Mouse (Mus musculus): Measurements from ENCODE around the gene Slc30a7. TPM values are rescaled to one million over a fixed set of nuclear protein-coding genes. Genes with fewer than 3 reads are reported as not detected.
A peak's percentile ranks its signal among the peaks of the same experiment; 100 is the strongest.

Gene Slc30a7
- polyA plus RNA-seq, 2 experiments, result 34.3 to 39.8 TPM

- DNase-seq (ENCODE audit: low spot score), result peak; percentile 78
These were observed 28.2 kb downstream of the Slc30a7 start for GRCm38 (mm10) chr3:115979000-115979399.

GRCm38 (mm10) chr3:115974995-115975394 lies 32.2 kb downstream of the Slc30a7 start:
- WGBS, result 96% methylated on average over 10 of the region's 10 CpGs
- no peak for TF ChIP-seq POLR2A (IDR thresholded peaks at IDR 0.05; ENCODE audit: borderline replicate concordance, extremely low read depth, insufficient read depth, insufficient read length)
- Histone ChIP-seq H3K27me3 (ENCODE audit: control insufficient read depth, insufficient read depth, low read length) (no peaks in the 10 kb centered on the region), H3K36me3 (ENCODE audit: control insufficient read depth, insufficient read depth, low read length) (peaks cover 59% of the 10 kb centered on the region), H3K9ac (ENCODE audit: low read depth, low read length, severe bottlenecking) (no peak overlapping the region), H3K4me3 (replicated peaks; ENCODE audit: low read length) (no peak overlapping the region), H3K27ac (replicated peaks; ENCODE audit: low read depth, low read length) (no peak overlapping the region), H3K9me3 (ENCODE audit: control insufficient read depth, low read length) (no peaks in the 10 kb centered on the region), H3K4me2 (replicated peaks; ENCODE audit: low read depth, low read length, severe bottlenecking) (no peak overlapping the region), H3K4me1 (ENCODE audit: control insufficient read depth, insufficient read depth, low read length) (no peaks in the 10 kb centered on the region)
- no peak for ATAC-seq (ENCODE audit: low FRiP score, low read depth)
- no peak for DNase-seq (ENCODE audit: low spot score)

More at GRCm38 (mm10) chr3:115979000-115979399, 28.2 kb downstream of the Slc30a7 start:
- 13% methylated on average over 1 of the region's 1 CpGs for WGBS
- no peak overlapping the region for H3K27ac ChIP-seq (replicated peaks; ENCODE audit: low read depth, low read length)
- H3K4me2 ChIP-seq (replicated peaks; ENCODE audit: low read depth, low read length, severe bottlenecking), result no peak overlapping the region
- H3K9me3 ChIP-seq (ENCODE audit: control insufficient read depth, low read length), result no peaks in the 10 kb centered on the region
- no peak overlapping the region for H3K9ac ChIP-seq (ENCODE audit: low read depth, low read length, severe bottlenecking)
- no peaks in the 10 kb centered on the region for H3K27me3 ChIP-seq (ENCODE audit: control insufficient read depth, insufficient read depth, low read length)
- ATAC-seq (ENCODE audit: low FRiP score, low read depth), result no peak
- peaks cover 61% of the 10 kb centered on the region for H3K36me3 ChIP-seq (ENCODE audit: control insufficient read depth, insufficient read depth, low read length)
- no peak overlapping the region for H3K4me3 ChIP-seq (replicated peaks; ENCODE audit: low read length)
- no peak for TF ChIP-seq POLR2A (IDR thresholded peaks at IDR 0.05; ENCODE audit: borderline replicate concordance, extremely low read depth, insufficient read depth, insufficient read length)
- no peaks in the 10 kb centered on the region for H3K4me1 ChIP-seq (ENCODE audit: control insufficient read depth, insufficient read depth, low read length)

GRCm38 (mm10) chr3:115974228-115974627 lies 33.0 kb downstream of the Slc30a7 start:
- ATAC-seq (ENCODE audit: low FRiP score, low read depth), result no peak
- Histone ChIP-seq H3K4me1 (ENCODE audit: control insufficient read depth, insufficient read depth, low read length) (no peaks in the 10 kb centered on the region), H3K36me3 (ENCODE audit: control insufficient read depth, insufficient read depth, low read length) (peaks cover 54% of the 10 kb centered on the region), H3K27ac (replicated peaks; ENCODE audit: low read depth, low read length) (no peak overlapping the region), H3K9me3 (ENCODE audit: control insufficient read depth, low read length) (no peaks in the 10 kb centered on the region), H3K4me2 (replicated peaks; ENCODE audit: low read depth, low read length, severe bottlenecking) (no peak overlapping the region), H3K27me3 (ENCODE audit: control insufficient read depth, insufficient read depth, low read length) (no peaks in the 10 kb centered on the region), H3K9ac (ENCODE audit: low read depth, low read length, severe bottlenecking) (no peak overlapping the region), H3K4me3 (replicated peaks; ENCODE audit: low read length) (no peak overlapping the region)
- WGBS, result 95% methylated on average over 6 of the region's 6 CpGs
- no peak for TF ChIP-seq POLR2A (IDR thresholded peaks at IDR 0.05; ENCODE audit: borderline replicate concordance, extremely low read depth, insufficient read depth, insufficient read length)
- DNase-seq (ENCODE audit: low spot score), result no peak

- no peak overlapping the region for H3K4me3 ChIP-seq (replicated peaks; ENCODE audit: low read length)
- no peak overlapping the region for H3K9ac ChIP-seq (ENCODE audit: low read depth, low read length, severe bottlenecking)
- no peak for TF ChIP-seq POLR2A (IDR thresholded peaks at IDR 0.05; ENCODE audit: borderline replicate concordance, extremely low read depth, insufficient read depth, insufficient read length)
- no peaks in the 10 kb centered on the region for H3K27me3 ChIP-seq (ENCODE audit: control insufficient read depth, insufficient read depth, low read length)
- 90% methylated on average over 14 of the region's 14 CpGs for WGBS
- no peaks in the 10 kb centered on the region for H3K9me3 ChIP-seq (ENCODE audit: control insufficient read depth, low read length)
- H3K4me1 ChIP-seq (ENCODE audit: control insufficient read depth, insufficient read depth, low read length), result no peaks in the 10 kb centered on the region
- DNase-seq (ENCODE audit: low spot score), result no peak
- H3K4me2 ChIP-seq (replicated peaks; ENCODE audit: low read depth, low read length, severe bottlenecking), result no peak overlapping the region
- H3K27ac ChIP-seq (replicated peaks; ENCODE audit: low read depth, low read length), result no peak overlapping the region
- ATAC-seq (ENCODE audit: low FRiP score, low read depth), result no peak
- H3K36me3 ChIP-seq (ENCODE audit: control insufficient read depth, insufficient read depth, low read length), result peaks cover 44% of the 10 kb centered on the region
These were observed 35.1 kb downstream of the Slc30a7 start for GRCm38 (mm10) chr3:115971891-115972646.

- H3K36me3 ChIP-seq (ENCODE audit: control insufficient read depth, insufficient read depth, low read length), result peaks cover 40% of the 10 kb centered on the region
- no peaks in the 10 kb centered on the region for H3K9me3 ChIP-seq (ENCODE audit: control insufficient read depth, low read length)
- no peak overlapping the region for H3K27ac ChIP-seq (replicated peaks; ENCODE audit: low read depth, low read length)
- H3K27me3 ChIP-seq (ENCODE audit: control insufficient read depth, insufficient read depth, low read length), result no peaks in the 10 kb centered on the region
- TF ChIP-seq POLR2A (IDR thresholded peaks at IDR 0.05; ENCODE audit: borderline replicate concordance, extremely low read depth, insufficient read depth, insufficient read length), result no peak
- no peak overlapping the region for H3K4me2 ChIP-seq (replicated peaks; ENCODE audit: low read depth, low read length, severe bottlenecking)
- DNase-seq (ENCODE audit: low spot score), result no peak
- H3K4me1 ChIP-seq (ENCODE audit: control insufficient read depth, insufficient read depth, low read length), result no peaks in the 10 kb centered on the region
- H3K9ac ChIP-seq (ENCODE audit: low read depth, low read length, severe bottlenecking), result no peak overlapping the region
- 90% methylated on average over 20 of the region's 20 CpGs for WGBS
- no peak overlapping the region for H3K4me3 ChIP-seq (replicated peaks; ENCODE audit: low read length)
- no peak for ATAC-seq (ENCODE audit: low FRiP score, low read depth)
These were observed 36.0 kb downstream of the Slc30a7 start for GRCm38 (mm10) chr3:115971045-115971785.

All from limb, embryonic 14.5 days (tissue).